Mouse (Mus musculus) myocyte (in vitro differentiated cells): ENCODE results near the gene Pgr15l. TPM values are rescaled to one million over a fixed set of nuclear protein-coding genes. Genes with fewer than 3 reads are reported as not detected.

Experiments
- H3K27me3 ChIP-seq: one replicate; pipeline ENCODE4 v1.6.1; 2011; ENCODE audit not compliant: control insufficient read depth, insufficient read depth, insufficient read length
- H3K36me3 ChIP-seq: one replicate; pipeline ENCODE4 v1.6.1; 2011; ENCODE audit not compliant: control insufficient read depth, insufficient read depth
- H3K4me2 ChIP-seq: one replicate; pipeline ENCODE4 v1.6.1; 2011; ENCODE audit warnings: low read depth, control low read depth
- H3K4me3 ChIP-seq: one replicate; pipeline ENCODE4 v1.5.1; 2011; ENCODE audit warnings: mild to moderate bottlenecking, control low read depth, moderate library complexity
- H3K79me2 ChIP-seq: one replicate; pipeline ENCODE4 v1.6.1; 2011; ENCODE audit not compliant: control insufficient read depth, insufficient read depth
- H3ac ChIP-seq: one replicate; pipeline ENCODE4 v1.6.1; 2011; ENCODE audit not compliant: control insufficient read depth, insufficient read length
- CEBPB ChIP-seq: IDR thresholded peaks from 2 replicates; pipeline ENCODE4 v1.6.1; 2011; ENCODE audit warnings: mild to moderate bottlenecking, moderate library complexity; ENCODE audit not compliant: poor library complexity, insufficient read depth, severe bottlenecking
- E2F4 ChIP-seq: IDR thresholded peaks from one replicate; pipeline ENCODE4 v1.6.1; 2011; ENCODE audit warnings: mild to moderate bottlenecking, control low read depth, moderate library complexity; ENCODE audit not compliant: insufficient read depth
- MAX ChIP-seq: IDR thresholded peaks from one replicate; pipeline ENCODE4 v1.6.1; 2011; ENCODE audit warnings: low read depth, mild to moderate bottlenecking, control low read depth
- MYOD1 ChIP-seq, 3 experiments: IDR thresholded peaks; one replicate each; pipeline ENCODE4 v1.6.1; 2011; ENCODE audit warnings: control low read depth in 2 of 3, low read depth in 2 of 3, mild to moderate bottlenecking in 2 of 3, moderate library complexity in 1 of 3; ENCODE audit not compliant: insufficient read length in 2 of 3, control insufficient read depth in 1 of 3
- MYOG ChIP-seq, 3 experiments: IDR thresholded peaks; one replicate each; pipeline ENCODE4 v1.6.1; 2011; ENCODE audit warnings: control low read depth in 2 of 3, low read depth in 2 of 3, mild to moderate bottlenecking in 2 of 3; ENCODE audit not compliant: insufficient read length in 2 of 3, control insufficient read depth in 1 of 3, insufficient read depth in 1 of 3
- POLR2A ChIP-seq: IDR thresholded peaks from one replicate; pipeline ENCODE4 v1.6.1; 2011; ENCODE audit warnings: low read depth, mild to moderate bottlenecking, control low read depth, moderate library complexity; ENCODE audit not compliant: insufficient read length
- POLR2AphosphoS2 ChIP-seq: IDR thresholded peaks from one replicate; pipeline ENCODE4 v1.6.1; 2011; ENCODE audit warnings: low read depth, control low read depth; ENCODE audit not compliant: insufficient read length
- REST ChIP-seq: IDR thresholded peaks from one replicate; pipeline ENCODE4 v1.6.1; 2011; ENCODE audit warnings: mild to moderate bottlenecking, control low read depth, moderate library complexity; ENCODE audit not compliant: insufficient read depth, insufficient read length
- SRF ChIP-seq: IDR thresholded peaks from one replicate; pipeline ENCODE4 v1.6.1; 2011; ENCODE audit warnings: low read depth; ENCODE audit not compliant: control insufficient read depth, insufficient read length
- TCF12 ChIP-seq: IDR thresholded peaks from one replicate; pipeline ENCODE4 v1.6.1; 2011; ENCODE audit warnings: mild to moderate bottlenecking, control low read depth; ENCODE audit not compliant: poor library complexity, insufficient read depth, severe bottlenecking
- TCF3 ChIP-seq: IDR thresholded peaks from one replicate; pipeline ENCODE4 v1.6.1; 2011; ENCODE audit warnings: low read depth, control low read depth; ENCODE audit not compliant: insufficient read length
- USF1 ChIP-seq: IDR thresholded peaks from one replicate; pipeline ENCODE4 v1.6.1; 2011; ENCODE audit warnings: low read depth, mild to moderate bottlenecking, control low read depth, moderate library complexity
- polyA plus RNA-seq: library from polyadenylated mRNA; unstranded; fragments of >200 nt; fragmentation: generic; extraction: Trizol; gene quantifications from one replicate; pipeline ENCODE4 v1.2.1, GENCODE M21; 2012; ENCODE audit warnings: missing spikeins

The Pgr15l gene
- polyA plus RNA-seq, result not detected

DNA sequence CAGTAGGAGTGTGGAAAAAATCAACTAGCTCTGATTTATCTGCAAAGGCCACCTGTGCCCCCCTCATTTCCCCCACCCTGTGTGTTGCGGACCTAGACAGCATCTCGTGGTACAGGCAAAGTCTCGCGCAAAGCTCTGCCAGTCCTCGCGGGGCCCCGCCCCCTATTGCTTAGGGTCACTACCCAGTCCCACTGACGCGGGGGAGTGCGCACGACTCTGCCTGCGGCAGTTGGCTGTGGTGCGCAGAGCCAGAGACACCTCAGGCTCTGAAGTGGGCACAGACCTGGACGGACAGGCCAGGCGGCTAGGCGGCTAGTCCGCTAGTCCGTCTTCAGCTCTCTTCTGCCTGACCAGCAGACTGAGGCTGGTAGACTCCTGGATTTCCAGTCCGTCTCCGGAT is at the start of gene Pgr15l:
Gene Pgr15l (plus strand): TSS at position 228 of the 400 bp plus-strand sequence.
- no peaks in the 10 kb centered on the region for H3K36me3 ChIP-seq
- no peak for TF ChIP-seq MYOG (IDR thresholded peaks at IDR 0.05; ENCODE audit: control insufficient read depth in 1 of 3, insufficient read depth in 1 of 3, insufficient read length in 2 of 3, low read depth in 2 of 3)
- no peak for TF ChIP-seq MAX
- TF ChIP-seq POLR2A, result no peak
- no peak for TF ChIP-seq SRF
- no peak for TF ChIP-seq CEBPB
- no peak for TF ChIP-seq TCF3
- H3ac ChIP-seq, result no peak within 1 kb of the TSS
- H3K79me2 ChIP-seq, result no peaks in the 10 kb centered on the region
- no peaks in the 10 kb centered on the region for H3K27me3 ChIP-seq
- H3K4me2 ChIP-seq, result no peak within 1 kb of the TSS
- H3K4me3 ChIP-seq, result no peak within 1 kb of the TSS

DNA sequence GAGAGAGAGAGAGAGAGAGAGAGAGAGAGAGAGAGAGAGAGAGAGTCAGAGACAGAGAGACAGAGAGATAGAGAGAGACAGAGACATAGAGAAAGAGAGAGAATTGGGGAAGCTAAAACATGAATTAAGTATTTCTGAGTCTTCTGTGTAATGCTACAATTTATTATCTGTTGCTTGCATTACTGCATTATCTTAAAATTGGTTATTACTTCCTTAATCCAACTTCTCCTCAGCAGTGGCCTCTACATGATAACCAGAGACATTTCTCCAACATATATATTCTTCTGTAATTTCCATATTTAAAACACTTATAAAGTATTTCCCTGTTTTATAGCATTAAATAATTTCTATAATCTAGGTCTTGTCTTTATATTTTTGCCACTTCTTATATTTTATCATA is 44.9 kb upstream of the Pgr15l start:
- TF ChIP-seq MAX (no peak), MYOG (IDR thresholded peaks at IDR 0.05; ENCODE audit: control insufficient read depth in 1 of 3, insufficient read depth in 1 of 3, insufficient read length in 2 of 3, low read depth in 2 of 3) (no peak), REST (no peak), CEBPB (no peak), POLR2AphosphoS2 (no peak), MYOD1 (IDR thresholded peaks at IDR 0.05; ENCODE audit: control insufficient read depth in 1 of 3, insufficient read length in 2 of 3, low read depth in 2 of 3) (no peak), TCF12 (no peak), TCF3 (no peak), USF1 (no peak), SRF (no peak), E2F4 (no peak), POLR2A (no peak)
- H3ac ChIP-seq, result no peak overlapping the region
- no peak overlapping the region for H3K4me3 ChIP-seq
- H3K36me3 ChIP-seq, result no peaks in the 10 kb centered on the region
- no peaks in the 10 kb centered on the region for H3K27me3 ChIP-seq
- H3K79me2 ChIP-seq, result no peaks in the 10 kb centered on the region
- no peak overlapping the region for H3K4me2 ChIP-seq

DNA sequence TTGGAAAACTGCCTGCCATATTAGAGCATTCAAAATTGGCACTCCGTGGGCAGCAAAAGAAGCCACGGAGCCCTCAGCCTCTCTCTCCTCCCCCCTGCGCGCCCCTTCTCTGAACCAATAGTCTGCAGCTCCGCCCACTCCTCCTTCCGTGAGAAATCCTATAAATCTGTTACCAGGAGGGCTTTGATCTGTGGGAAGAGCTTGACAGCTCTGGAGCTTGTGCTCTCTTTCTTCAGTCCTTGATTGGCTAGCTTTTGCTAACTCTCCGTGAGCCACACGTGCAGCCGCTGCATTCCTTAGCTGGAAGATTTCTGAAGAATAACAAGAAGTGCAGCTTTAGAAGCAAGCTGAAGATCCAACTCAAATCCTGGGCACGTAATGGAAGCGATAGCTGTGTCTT is 2.6 kb upstream of the Pgr15l start:
- Histone ChIP-seq H3K36me3 (no peaks in the 10 kb centered on the region), H3ac (no peak overlapping the region), H3K79me2 (no peaks in the 10 kb centered on the region), H3K27me3 (no peaks in the 10 kb centered on the region), H3K4me2 (no peak overlapping the region), H3K4me3 (no peak overlapping the region)
- TF ChIP-seq POLR2A, result no peak
- no peak for TF ChIP-seq CEBPB
- TF ChIP-seq TCF3, result no peak
- TF ChIP-seq REST, result no peak
- no peak for TF ChIP-seq TCF12
- TF ChIP-seq MYOD1 (IDR thresholded peaks at IDR 0.05; ENCODE audit: control insufficient read depth in 1 of 3, insufficient read length in 2 of 3, low read depth in 2 of 3), result no peak
- no peak for TF ChIP-seq MAX
- no peak for TF ChIP-seq SRF
